Mouse (Mus musculus) activated CD4-positive, CD25-positive, alpha-beta regulatory T cell, adult 4 months (primary cell): Measurements from ENCODE around the gene Ppfibp1. TPM values are rescaled to one million over a fixed set of nuclear protein-coding genes. Genes with fewer than 3 reads are reported as not detected.

ENCODE experiments used
- ATAC-seq: one replicate; pipeline ENCODE4 v1.8.0; 2017
- polyA plus RNA-seq, 2 experiments: library from polyadenylated mRNA; unstranded; fragments of 100-300 nt; shearing (Covaris generic); gene quantifications; one replicate each; pipeline ENCODE4 v1.2.1; 2017

Ppfibp1 gene
- polyA plus RNA-seq, 2 experiments from 2014 or later = 5.2 to 7.8 TPM

DNA sequence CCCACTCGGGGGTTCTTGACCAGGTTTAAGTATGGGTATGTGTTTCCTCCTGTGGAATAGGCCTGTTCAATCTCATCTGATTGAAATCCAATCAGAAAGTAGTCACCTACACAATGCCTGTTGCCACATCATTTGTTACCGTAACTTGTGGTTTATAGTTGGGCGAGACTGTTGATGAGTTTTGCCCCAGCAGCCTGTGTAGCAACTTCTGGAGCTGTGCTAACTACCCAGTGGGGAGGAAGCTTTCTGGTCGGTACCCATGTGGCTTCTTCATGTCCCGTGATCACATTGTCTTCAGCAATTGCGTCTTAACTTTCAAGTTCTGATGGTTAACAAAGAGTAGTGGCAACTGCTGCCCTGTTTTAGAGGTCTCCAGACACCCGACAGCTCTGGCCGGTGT, 163.4 kb downstream of the Ppfibp1 start:
- ATAC-seq = no peak

GRCm38 (mm10) chr6:147052440-147052839, 164.2 kb downstream of the Ppfibp1 start:
- ATAC-seq = no peak

- no peak for ATAC-seq
Observed at GRCm38 (mm10) chr6:147053785-147054646, 165.7 kb downstream of the Ppfibp1 start.

DNA sequence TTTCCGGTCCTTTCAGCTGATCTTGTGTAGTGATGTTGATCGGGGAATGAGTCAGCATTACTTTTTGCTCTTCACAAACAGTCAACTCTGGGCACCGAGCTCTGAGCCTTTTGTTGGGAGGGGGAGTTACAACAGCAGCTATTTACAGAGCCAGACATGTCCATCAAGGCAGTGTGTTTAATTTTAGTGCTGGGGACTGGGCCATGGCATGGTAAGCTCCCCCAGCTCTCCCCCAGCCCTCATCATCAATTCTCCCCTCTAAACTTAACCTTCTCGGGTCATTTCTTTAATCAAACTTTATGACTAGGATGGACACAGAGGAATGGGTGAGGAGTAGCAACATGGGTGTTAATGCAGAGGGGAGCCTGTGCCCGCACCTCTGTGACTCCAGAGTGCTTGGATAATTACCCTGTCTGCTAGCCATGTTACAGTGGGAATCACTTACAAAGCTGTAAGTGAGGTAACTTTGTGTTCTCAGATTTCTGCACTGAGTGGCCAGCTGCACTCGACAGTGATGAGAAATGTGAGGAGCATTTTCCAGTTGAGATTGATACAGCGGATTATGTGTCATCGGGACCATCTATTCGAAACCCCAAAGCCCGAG, 167.2 kb downstream of the Ppfibp1 start:
- ATAC-seq = no peak

- no peak for ATAC-seq
Observed at GRCm38 (mm10) chr6:147059326-147059725, 171.0 kb downstream of the Ppfibp1 start.

DNA sequence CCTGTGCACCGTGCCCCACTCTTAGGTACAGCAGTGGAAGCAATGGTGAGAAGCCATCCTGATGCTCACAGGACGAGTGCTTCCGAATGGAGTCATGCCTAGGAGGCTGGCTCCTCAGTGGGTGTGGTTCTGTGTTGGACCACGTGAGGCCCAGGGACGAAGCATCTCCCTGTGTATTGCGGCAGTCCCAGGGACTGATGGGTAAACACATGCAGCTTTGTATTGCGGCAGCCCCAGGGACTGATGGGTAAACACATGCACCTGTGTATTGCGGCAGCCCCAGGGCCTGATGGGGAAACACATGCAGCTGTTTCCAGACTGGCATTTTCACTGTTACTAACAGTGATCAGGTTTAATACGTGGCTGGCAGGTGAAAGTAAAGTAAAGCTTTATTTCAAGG, 173.3 kb downstream of the Ppfibp1 start:
- ATAC-seq = no peak

DNA sequence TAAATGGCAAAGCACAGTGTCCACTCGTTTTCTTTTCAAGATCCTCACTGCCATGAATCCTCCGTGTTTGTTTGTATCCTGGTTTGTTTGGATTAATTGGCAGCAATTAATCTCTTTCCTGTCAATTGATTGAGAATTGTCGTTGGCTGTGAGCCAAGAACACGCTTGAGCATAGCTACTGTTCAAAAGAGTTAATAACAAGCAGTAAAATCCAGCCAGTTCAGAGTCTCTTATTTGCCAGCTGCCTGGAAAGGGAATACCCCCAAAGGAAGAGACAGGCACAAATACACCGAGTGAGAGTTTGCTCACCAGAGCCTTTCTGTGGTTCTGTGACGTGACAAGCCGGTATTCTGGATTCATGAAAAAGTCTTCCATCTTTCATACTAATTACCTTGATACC, 173.7 kb downstream of the Ppfibp1 start:
- ATAC-seq = no peak

DNA sequence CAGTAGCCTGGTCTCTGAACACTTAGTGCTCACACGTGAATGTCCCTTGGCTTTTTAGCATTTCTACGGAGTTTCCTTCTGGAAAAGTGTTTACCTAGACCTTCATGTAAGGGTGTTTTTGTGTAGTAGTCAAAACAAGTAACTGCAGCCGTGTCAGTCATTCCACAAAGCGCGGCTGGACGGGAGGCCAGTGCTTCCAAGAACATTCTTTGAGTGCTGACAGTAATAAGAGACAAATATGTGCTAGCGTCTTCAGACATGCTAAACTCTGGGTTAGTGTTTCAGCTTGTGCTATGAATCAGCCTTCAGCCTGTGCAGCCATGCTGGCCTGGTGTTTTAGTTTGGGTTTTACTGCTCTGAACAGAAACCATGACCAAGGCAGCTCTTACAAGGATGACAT, 174.4 kb downstream of the Ppfibp1 start:
- no peak for ATAC-seq

DNA sequence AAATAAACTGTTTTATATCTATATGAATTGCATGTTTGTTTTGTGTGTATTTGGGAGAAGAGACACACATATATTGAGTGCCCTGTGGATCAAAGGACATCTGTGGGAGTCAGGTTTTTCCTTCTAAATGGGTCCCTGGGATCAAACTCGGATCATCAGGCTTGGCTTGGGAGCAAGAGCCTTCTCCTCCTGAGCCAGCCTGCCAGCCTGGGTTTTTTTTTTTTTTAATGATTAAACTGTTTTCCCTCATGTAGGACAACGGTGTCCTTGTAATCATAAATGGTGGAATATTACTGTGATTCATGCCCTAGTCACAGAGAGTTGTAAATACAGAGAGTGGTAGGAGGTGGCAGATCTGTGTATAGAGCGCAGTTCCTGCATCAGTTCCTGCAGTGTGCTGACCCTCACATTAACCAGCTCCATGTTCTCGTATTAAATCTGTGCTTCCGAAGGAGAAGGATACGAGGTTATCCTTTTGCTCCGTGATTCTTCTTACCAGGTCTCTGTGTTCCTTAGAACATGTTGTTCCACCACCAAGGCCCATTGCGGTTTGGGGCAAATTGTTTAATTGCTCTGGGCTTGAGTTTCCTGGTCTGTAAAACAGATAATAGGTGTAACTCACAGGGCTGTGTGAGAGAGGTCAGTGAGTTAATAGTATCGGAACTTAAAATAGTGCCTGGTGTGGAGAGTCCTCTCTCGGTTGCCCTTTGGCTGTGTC, 176.1 kb downstream of the Ppfibp1 start:
- ATAC-seq = no peak

GRCm38 (mm10) chr6:147064944-147065261, 176.6 kb downstream of the Ppfibp1 start:
- ATAC-seq = no peak

DNA sequence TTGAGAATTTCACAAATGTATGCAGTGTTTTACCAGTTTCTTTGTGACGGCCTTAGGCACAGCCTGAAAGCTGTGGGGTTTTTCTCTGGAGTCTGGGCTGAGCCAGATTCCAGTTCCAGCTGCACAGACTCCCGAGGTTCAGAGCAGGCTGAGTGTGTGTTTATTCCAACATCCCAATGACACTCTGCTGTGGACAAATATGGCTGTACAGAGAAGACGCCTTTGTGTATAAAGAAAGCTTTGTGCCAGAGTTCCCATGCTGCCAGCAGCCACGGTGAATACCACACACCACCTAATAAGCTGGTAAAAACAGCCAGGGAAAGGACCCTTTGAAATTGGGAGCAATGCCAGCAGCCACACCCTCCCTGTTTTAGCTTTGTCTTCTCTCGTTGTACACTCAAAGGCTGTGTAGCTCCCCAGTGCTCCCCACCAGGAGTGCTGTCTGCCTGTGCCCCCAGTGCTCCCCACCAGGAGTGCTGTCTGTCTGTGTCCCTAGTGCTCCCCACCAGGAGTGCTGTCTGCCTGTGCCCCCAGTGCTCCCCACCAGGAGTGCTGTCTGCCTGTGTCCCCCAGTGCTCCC, 187.6 kb downstream of the Ppfibp1 start:
- no peak for ATAC-seq

GRCm38 (mm10) chr6:147076878-147077277, 188.6 kb downstream of the Ppfibp1 start:
- no peak for ATAC-seq

GRCm38 (mm10) chr6:147079919-147080318, 191.6 kb downstream of the Ppfibp1 start:
- ATAC-seq = no peak

Other genes with a start within 250 kb of the Ppfibp1 start
- 10 to 100 TPM; 66.6 to 70.2 TPM for gene Med21, start 245.9 kb upstream of the Ppfibp1 start, polyA plus RNA-seq
- 1 to 10 TPM; 2.5 to 4.7 TPM for gene Tm7sf3, start 245.7 kb upstream of the Ppfibp1 start, polyA plus RNA-seq
- gene Stk38l, start 163.5 kb upstream of the Ppfibp1 start, polyA plus RNA-seq = 10 to 100 TPM; 17.6 to 23.5 TPM
- gene Arntl2, start 92.4 kb upstream of the Ppfibp1 start, polyA plus RNA-seq = 10 to 100 TPM; 10.0 to 20.1 TPM
- not detected for gene Smco2, start 38.4 kb upstream of the Ppfibp1 start, polyA plus RNA-seq
- gene 1700034J05Rik, start 65.9 kb downstream of the Ppfibp1 start, polyA plus RNA-seq = not detected
- gene Rep15, start 144.1 kb downstream of the Ppfibp1 start, polyA plus RNA-seq = under 1 TPM; 0.29 to 0.95 TPM
- 10 to 100 TPM; 92.3 to 93.8 TPM for gene Mrps35, start 154.3 kb downstream of the Ppfibp1 start, polyA plus RNA-seq
- 1 to 10 TPM in 1 of 2 experiments, not detected in 1; 1.1 TPM for gene Mansc4, start 198.5 kb downstream of the Ppfibp1 start, polyA plus RNA-seq
- 10 to 100 TPM; 18.0 to 21.9 TPM for gene Klhl42, start 202.9 kb downstream of the Ppfibp1 start, polyA plus RNA-seq